Mouse (Mus musculus) liver, embryonic 16.5 days (tissue): ENCODE measurements around the gene Hivep3. TPM values are rescaled to one million over a fixed set of nuclear protein-coding genes. Genes with fewer than 3 reads are reported as not detected.

ENCODE experiments used
- ATAC-seq: fragments of 200-750 bp; cut with Nextera tagmentation; 2 replicates; pipeline ENCODE4 v1.8.0; 2017; ENCODE audit warnings: low read depth, mild to moderate bottlenecking, moderate number of reproducible peaks, moderate library complexity
- H3K27ac ChIP-seq: fragments of 300-500 bp; sonication (generic); 2 replicates; pipeline ENCODE4 v1.5.1; 2014; ENCODE audit warnings: mild to moderate bottlenecking, low read length
- H3K27me3 ChIP-seq: fragments of 300-500 bp; sonication (generic); 2 replicates; pipeline ENCODE4 v1.6.1; 2014; ENCODE audit warnings: low read depth, low read length, mixed read lengths; ENCODE audit not compliant: control insufficient read depth, insufficient read depth
- H3K36me3 ChIP-seq: fragments of 300-500 bp; sonication (generic); 2 replicates; pipeline ENCODE4 v1.6.1; 2014; ENCODE audit warnings: mild to moderate bottlenecking; ENCODE audit not compliant: control insufficient read depth, insufficient read depth
- H3K4me1 ChIP-seq: fragments of 300-500 bp; sonication (generic); 2 replicates; pipeline ENCODE4 v1.6.1; 2014; ENCODE audit warnings: low read depth, low read length, mixed read lengths; ENCODE audit not compliant: control insufficient read depth
- H3K4me2 ChIP-seq: fragments of 300-500 bp; sonication (generic); 2 replicates; pipeline ENCODE4 v1.6.1; 2014; ENCODE audit warnings: low read depth, low read length, mixed read lengths
- H3K4me3 ChIP-seq: fragments of 300-500 bp; sonication (generic); 2 replicates; pipeline ENCODE4 v1.5.1; 2014; ENCODE audit warnings: low read depth, mild to moderate bottlenecking, low read length
- H3K9ac ChIP-seq: fragments of 300-500 bp; sonication (generic); 2 replicates; pipeline ENCODE4 v1.6.1; 2014; ENCODE audit warnings: low read depth, low read length
- H3K9me3 ChIP-seq: fragments of 300-500 bp; sonication (generic); replicated peaks from 2 replicates; pipeline ENCODE4 v1.6.1; 2016; ENCODE audit warnings: low read length; ENCODE audit not compliant: control insufficient read depth
- WGBS: fragments of 180-500 bp; shearing (Covaris S2); extraction: QIAGEN DNeasy Blood & Tissue Kit; methylation state at CpG from one replicate; pipeline ENCODE4 v1.1.7; 2014; ENCODE audit not compliant: insufficient replicate concordance; 5-methylcytosine and 5-hydroxymethylcytosine counted together
- polyA plus RNA-seq: library from polyadenylated mRNA; unstranded; fragments of >200 nt; fragmentation: Nextera tagmentation; extraction: Ambion mirVana; gene quantifications from 2 replicates; pipeline ENCODE4 v1.2.1, GENCODE M21; 2015

The Hivep3 gene
- polyA plus RNA-seq, 1 experiment from 2014 or later = 2.1 TPM

DNA sequence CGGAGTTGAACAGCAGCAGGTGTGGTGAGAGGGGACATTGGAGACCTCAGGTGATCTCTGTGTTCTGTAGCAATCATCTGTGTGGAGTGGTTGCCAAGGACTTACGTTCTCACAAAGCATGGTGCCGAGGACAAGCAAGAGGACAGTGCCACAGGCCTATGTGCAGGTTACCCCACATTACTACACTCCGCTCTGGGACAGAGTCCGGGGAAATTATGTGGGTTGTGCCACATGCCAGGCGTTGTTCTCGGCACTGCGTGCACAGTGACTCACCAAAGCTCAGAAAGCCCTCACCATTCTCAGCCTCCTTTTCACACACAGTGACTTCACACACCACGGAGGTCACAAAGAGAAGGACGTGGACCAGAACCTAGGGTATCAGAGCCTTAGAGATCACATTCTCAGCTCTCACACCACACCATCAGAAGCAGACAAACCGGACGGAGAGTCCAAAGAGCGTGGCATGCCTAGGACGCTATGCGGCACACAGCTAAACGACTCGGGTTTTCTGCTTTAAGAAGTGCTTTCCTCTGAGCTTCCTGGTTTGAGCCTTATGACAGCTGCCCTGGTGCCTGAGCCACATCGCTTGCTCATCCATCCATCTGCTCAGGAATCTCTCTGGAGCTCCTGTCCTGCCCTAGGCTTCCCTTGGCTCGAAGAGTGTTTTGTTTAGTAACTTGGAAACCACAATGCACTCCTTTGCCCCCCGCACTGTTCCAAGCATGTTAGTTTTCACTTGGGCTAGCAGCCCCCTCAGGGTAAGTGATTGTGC lies 330.0 kb downstream of the Hivep3 start:
- no peak overlapping the region for H3K9ac ChIP-seq
- no peaks in the 10 kb centered on the region for H3K27me3 ChIP-seq
- H3K36me3 ChIP-seq = no peaks in the 10 kb centered on the region
- ATAC-seq = no peak
- H3K27ac ChIP-seq = no peak overlapping the region
- no peaks in the 10 kb centered on the region for H3K4me1 ChIP-seq
- H3K4me2 ChIP-seq = no peak overlapping the region
- no peaks in the 10 kb centered on the region for H3K9me3 ChIP-seq
- H3K4me3 ChIP-seq = no peak overlapping the region
- WGBS = 74% methylated on average over 20 of the region's 20 CpGs

DNA sequence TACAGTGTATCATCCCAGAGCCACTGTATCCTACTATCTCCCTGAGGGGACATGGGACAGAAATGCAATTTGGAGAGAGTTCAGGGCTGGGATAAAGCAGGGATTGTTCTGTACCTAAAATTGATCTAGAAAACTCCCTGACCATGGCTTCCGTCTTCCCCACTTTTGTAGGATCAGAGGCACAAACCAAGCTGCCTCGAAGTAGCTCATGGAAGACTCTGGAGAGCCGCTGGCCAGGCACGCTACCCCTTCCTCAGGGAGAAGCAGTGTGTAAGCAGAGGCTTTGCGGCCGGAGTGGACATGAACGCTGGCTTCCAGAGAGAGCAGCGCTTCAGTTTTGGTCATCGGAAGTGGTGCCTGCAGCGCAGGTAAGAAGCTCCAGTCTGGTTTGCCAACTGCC lies 331.1 kb downstream of the Hivep3 start, which contains the start of gene AL607142.1:
Gene AL607142.1, plus strand, starts transcription at position 301 of the 400 bp plus-strand sequence.
- Histone ChIP-seq H3K27ac (no peak within 1 kb of the TSS), H3K4me1 (no peaks in the 10 kb centered on the region), H3K27me3 (no peaks in the 10 kb centered on the region), H3K4me3 (no peak within 1 kb of the TSS), H3K9me3 (no peaks in the 10 kb centered on the region), H3K36me3 (no peaks in the 10 kb centered on the region), H3K9ac (no peak within 1 kb of the TSS), H3K4me2 (no peak within 1 kb of the TSS)
- WGBS = 72% methylated on average over 10 of the region's 10 CpGs
- no peak for ATAC-seq

DNA sequence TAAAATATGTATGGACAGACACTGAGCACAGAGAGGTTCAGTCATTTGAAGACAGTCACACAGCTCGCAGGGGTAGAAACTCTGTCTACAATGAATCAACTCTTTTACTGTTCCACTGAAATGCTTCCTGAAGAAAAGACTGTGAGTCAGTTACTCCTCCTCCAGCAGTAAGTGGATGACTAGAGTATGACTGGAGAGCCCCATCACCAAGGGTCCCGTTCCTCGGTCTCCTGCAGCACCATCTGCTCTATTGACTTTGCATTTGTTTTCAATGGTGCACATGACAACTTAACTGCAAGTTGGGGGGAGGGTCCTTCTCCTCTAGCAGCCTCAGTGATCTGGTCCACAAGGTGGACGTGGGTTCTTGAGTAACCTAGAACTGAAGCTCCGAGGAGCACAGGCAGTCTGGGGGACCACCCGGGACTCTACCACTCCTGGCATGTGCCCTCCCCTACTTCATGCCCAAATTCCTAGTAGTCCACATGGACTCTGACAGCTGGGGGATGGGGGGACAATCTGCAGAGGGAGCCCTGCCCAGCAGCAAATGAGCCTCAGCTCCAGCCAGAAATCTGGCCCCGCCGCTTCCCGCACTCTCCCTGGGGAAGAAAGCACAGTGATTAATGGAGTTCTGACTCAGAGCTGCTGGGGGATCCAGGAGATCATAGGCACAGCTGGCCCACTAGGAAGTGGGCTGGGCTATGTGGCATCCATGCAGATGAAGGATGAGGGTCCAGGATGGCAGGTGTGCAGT lies 333.4 kb downstream of the Hivep3 start:
- Histone ChIP-seq H3K4me2 (no peak overlapping the region), H3K27me3 (no peaks in the 10 kb centered on the region), H3K27ac (no peak overlapping the region), H3K9ac (no peak overlapping the region), H3K36me3 (no peaks in the 10 kb centered on the region), H3K9me3 (no peaks in the 10 kb centered on the region), H3K4me3 (no peak overlapping the region), H3K4me1 (no peaks in the 10 kb centered on the region)
- ATAC-seq = no peak
- WGBS = 76% methylated on average over 9 of the region's 9 CpGs

DNA sequence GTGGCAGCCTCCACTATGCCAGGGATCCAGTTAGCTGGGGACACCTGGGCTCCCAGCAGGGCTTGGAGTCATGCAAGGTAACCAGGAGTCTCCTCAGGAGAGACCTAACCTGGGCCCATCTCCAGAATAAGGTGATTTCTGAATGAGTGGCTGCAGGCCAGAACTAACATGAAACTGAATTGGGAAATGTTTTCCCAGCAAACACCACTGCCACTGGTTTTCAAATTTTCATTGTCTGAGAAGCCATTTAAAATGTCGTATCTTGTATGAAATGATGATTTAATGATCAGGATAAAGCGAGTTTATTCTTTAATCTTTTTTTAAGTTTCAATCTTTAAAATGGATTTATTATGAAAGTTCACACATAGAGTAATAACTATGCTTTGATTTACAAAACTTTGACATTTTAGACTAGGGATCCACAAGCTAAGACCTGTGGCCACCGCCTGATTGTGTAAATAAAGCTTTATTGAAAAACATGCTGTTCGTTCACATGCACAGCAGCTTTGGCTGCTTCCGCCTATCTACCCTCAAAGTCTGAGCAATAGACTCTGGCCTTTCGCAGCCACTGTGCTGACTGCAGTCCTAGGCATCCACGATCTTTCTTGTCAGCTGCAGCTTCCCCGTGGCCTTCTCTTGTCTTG lies 334.1 kb downstream of the Hivep3 start:
- H3K27ac ChIP-seq = no peak overlapping the region
- H3K36me3 ChIP-seq = no peaks in the 10 kb centered on the region
- no peaks in the 10 kb centered on the region for H3K9me3 ChIP-seq
- no peak overlapping the region for H3K9ac ChIP-seq
- no peak overlapping the region for H3K4me3 ChIP-seq
- no peaks in the 10 kb centered on the region for H3K27me3 ChIP-seq
- H3K4me2 ChIP-seq = no peak overlapping the region
- 67% methylated on average over 8 of the region's 8 CpGs for WGBS
- no peak for ATAC-seq
- H3K4me1 ChIP-seq = no peaks in the 10 kb centered on the region

DNA sequence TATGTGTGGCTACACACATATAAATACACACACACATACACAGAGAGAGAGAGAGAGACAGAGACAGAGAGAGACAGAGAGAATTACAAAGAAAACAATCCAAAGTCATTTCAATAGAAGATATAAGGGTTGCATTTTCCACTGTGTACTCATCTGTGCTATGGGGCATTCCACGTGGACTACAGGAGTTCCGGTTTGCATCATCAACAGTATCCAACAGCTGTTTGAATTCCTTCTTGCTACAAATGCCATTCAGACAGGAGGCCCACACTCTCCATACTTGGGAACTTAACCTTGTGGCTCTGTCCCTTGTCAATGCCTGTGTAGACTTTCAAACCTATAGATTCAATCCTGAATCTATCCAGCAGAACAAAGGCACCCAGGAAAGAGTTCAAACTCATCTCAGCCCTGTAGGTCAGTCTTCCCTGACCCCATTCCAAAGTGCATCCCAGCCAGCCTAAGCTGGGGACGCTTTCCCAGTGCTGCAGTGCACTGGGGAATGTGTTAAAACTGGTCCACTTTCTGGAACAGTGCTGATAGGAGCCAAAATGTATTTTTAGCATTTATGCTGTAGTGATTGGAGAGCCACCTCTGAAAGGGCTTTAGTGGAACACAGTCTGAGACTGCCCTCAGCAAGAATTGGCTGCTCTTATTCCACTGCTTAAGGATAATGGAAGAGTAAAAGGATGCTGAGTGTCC lies 335.4 kb downstream of the Hivep3 start:
- H3K9ac ChIP-seq = no peak overlapping the region
- no peak overlapping the region for H3K4me2 ChIP-seq
- ATAC-seq = no peak
- no peak overlapping the region for H3K27ac ChIP-seq
- no peaks in the 10 kb centered on the region for H3K27me3 ChIP-seq
- 58% methylated on average over 3 of the region's 3 CpGs for WGBS
- no peaks in the 10 kb centered on the region for H3K36me3 ChIP-seq
- no peaks in the 10 kb centered on the region for H3K9me3 ChIP-seq
- no peaks in the 10 kb centered on the region for H3K4me1 ChIP-seq
- H3K4me3 ChIP-seq = no peak overlapping the region

- WGBS = 72% methylated on average over 3 of the region's 3 CpGs
- Histone ChIP-seq H3K4me2 (no peak overlapping the region), H3K4me1 (no peaks in the 10 kb centered on the region), H3K9me3 (no peaks in the 10 kb centered on the region), H3K27me3 (no peaks in the 10 kb centered on the region), H3K4me3 (no peak overlapping the region), H3K9ac (no peak overlapping the region), H3K36me3 (no peaks in the 10 kb centered on the region), H3K27ac (no peak overlapping the region)
- ATAC-seq = no peak
Observed at GRCm38 (mm10) chr4:120069582-120069980, 336.0 kb downstream of the Hivep3 start.

GRCm38 (mm10) chr4:120071411-120071810 lies 337.8 kb downstream of the Hivep3 start:
- Histone ChIP-seq H3K27ac (no peak overlapping the region), H3K27me3 (no peaks in the 10 kb centered on the region), H3K4me2 (no peak overlapping the region), H3K9ac (no peak overlapping the region), H3K9me3 (no peaks in the 10 kb centered on the region), H3K4me3 (no peak overlapping the region), H3K36me3 (no peaks in the 10 kb centered on the region), H3K4me1 (no peaks in the 10 kb centered on the region)
- WGBS = 39% methylated on average over 3 of the region's 3 CpGs
- no peak for ATAC-seq

GRCm38 (mm10) chr4:120071842-120072507 lies 338.4 kb downstream of the Hivep3 start:
- no peak overlapping the region for H3K4me2 ChIP-seq
- H3K27me3 ChIP-seq = no peaks in the 10 kb centered on the region
- no peaks in the 10 kb centered on the region for H3K36me3 ChIP-seq
- WGBS = 53% methylated on average over 15 of the region's 15 CpGs
- ATAC-seq = no peak
- H3K9me3 ChIP-seq = no peaks in the 10 kb centered on the region
- no peaks in the 10 kb centered on the region for H3K4me1 ChIP-seq
- no peak overlapping the region for H3K9ac ChIP-seq
- H3K27ac ChIP-seq = no peak overlapping the region
- no peak overlapping the region for H3K4me3 ChIP-seq
